Mouse (Mus musculus): ENCODE results near the gene Syne4. TPM values are rescaled to one million over a fixed set of nuclear protein-coding genes. Genes with fewer than 3 reads are reported as not detected.
A peak's percentile ranks its signal among the peaks of the same experiment; 100 is the strongest.

Gene Syne4
- total RNA-seq, 2 experiments from 2014 or later = 21.8 to 31.5 TPM

DNA sequence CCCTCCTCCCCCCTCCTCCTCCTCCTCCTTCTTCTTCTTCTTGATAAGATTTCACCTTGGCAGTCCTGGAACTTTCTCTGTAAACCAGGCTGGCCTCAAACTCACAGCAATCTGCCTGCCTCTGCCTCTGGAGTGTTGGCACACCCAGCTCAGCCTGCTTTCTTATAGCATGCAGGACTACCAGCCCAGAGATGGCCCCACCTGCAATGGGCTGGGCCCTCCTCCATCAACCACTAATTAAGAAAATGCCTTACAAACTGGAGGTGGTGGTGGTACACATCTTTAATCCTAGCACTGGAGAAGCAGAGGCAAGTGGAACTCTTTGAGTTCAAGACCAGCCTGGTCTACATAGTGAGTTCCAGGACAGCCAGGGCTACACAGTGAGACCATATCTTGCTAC, 11.8 kb downstream of the Syne4 start:
- no peak for DNase-seq (ENCODE audit: low spot score in 2 of 2)

DNA sequence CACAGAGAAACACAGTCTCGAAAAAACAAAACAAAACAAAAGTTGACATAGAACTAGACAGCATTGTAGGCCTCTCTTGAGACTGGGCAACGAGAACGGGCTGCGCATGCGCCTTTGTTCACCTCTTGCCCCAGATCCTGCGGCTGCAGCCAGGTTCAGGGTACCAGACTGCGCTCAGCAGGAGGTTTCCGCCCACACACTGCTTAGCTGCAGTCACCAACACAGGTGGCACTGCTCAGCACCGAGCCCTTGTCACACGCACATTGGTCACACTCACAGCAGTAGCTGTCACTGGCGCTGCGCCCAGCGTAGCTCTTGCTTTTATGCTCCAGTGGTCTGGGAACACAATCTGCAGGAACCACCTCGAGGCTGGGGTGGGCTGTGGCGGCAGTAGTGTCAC, 12.5 kb downstream of the Syne4 start:
- no peak for DNase-seq (ENCODE audit: low spot score in 2 of 2)

DNA sequence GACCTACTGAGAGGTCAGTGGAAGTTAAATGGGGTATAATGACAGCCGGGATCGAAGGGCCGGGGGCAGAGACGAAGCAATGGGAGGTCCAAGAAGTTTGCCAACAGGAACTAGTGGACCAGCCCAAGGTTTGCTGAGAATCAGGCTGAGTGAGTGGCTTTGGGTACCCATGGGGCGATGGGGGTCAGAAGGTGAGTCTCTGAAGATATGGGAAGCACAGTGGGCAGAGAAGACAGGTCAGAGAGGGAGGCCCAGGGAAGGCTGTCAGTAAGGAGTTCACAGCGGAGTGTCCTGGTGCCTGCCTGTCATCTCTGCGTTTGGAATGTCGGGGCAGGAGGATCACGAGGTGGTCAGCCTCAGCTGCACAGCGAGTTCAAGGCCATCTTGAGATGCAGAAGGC, 13.8 kb downstream of the Syne4 start:
- no peak for DNase-seq (ENCODE audit: low spot score in 2 of 2)

DNA sequence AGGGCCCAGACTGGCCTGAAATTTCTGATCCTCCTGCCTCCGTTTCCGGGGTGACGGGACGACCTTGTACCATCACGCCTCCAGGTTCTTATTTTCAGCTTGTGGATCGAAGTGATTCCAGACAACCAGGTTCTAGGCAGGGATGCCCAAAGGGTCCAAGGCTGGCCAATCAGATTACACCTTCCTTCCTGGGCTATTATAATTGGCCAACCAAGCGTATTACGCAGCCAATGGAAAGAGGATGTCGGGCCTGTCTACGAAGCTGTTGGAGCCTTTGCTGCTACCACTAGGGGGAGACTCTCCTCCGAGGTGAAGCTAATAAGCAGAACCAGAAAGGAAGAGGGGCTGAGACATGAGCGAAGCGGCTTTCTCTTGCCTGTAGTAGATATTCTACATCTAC, 17.3 kb downstream of the Syne4 start:
- peak; percentile 50 to 54 for DNase-seq (ENCODE audit: low spot score in 2 of 2)

DNA sequence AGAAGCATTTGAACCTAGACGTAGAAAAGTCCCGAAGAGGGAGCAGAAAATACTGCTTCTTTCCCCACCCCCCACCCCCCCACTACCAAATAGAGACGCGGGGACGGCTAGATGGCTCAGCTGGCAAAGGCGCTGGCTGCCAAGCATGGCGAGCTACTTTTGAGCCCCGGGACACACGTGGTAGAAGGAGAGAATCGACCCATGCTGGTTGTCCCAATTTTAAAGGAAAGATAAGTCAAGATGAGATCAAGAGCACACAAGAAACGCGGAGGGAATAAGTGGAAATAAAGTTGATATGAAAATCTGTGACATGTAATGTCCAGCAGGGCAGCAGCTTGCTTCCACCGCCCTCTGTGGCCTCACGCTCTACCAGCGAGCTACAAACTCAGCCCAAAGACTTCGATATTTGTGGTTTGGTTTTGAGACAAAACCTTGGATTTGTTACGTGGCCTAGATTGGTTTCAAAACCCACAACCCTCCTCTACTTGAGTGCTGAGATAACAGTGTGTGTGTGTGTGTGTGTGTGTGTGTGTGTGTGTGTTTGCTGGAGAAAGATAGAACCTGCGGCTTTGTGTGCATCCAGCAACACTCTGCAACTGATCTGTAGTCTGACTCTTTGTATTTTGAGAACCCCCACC, 18.1 kb downstream of the Syne4 start:
- DNase-seq (ENCODE audit: low spot score in 2 of 2) = no peak

DNA sequence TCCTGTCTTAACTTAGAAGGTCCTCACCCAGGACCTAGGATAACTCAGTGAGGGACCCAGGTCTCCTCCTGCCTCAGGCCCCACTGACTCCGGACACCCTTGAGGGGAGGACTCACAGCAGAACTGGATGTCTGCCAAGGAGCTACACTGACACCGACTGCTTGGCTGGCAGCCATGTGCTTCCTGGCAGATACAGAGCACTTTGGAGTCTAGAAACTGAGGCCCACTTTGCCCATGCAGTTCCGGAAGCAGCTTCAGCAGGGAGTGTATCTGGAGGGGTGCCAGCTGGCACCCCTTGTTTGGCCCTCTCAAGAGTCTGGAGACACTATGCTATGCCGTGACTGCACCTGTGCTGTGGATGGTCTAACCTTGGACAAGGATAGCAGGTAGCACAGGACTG, 18.8 kb downstream of the Syne4 start:
- DNase-seq (ENCODE audit: low spot score in 2 of 2) = peak; percentile 60 to 72

DNA sequence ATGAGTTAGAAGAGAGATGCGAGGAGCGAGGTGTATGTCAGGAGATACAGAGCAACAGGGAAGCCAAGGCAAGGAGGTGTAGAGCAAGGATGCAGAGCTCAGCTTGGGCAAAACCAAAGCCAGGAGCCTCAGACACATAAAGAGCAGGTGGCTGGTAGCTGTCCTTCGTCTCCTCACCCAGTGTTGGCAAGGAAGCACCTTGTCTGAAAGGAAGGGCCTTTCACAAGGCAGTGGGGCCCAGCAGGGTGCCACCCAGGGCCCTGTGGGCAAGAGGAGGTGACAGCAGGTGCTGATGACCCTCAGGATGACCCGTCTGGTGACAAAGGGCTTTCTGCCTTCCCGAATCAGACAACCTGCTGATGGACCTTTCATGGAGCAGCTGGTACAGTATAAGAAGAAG, 20.0 kb downstream of the Syne4 start:
- DNase-seq (ENCODE audit: low spot score in 2 of 2) = no peak

DNA sequence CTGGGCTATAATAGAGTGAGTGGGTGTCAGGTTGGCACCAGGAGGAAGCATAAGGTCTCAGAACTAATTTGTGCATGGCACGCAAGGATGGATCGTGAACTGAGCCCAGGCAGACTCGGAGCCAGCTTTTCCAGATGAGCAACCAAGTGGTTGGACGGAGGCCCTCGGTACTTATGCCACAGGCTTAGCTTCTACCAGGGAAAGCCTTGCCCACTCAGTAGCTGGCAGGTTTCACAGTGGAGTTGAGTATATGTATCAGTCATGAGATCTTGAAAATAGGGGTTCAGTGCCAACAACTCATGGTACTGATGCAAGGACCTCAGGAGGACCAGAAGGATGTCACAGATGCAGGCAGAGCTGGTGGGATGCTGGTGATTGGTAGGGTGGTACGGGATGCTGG, 21.1 kb downstream of the Syne4 start:
- DNase-seq (ENCODE audit: low spot score in 2 of 2) = no peak

DNA sequence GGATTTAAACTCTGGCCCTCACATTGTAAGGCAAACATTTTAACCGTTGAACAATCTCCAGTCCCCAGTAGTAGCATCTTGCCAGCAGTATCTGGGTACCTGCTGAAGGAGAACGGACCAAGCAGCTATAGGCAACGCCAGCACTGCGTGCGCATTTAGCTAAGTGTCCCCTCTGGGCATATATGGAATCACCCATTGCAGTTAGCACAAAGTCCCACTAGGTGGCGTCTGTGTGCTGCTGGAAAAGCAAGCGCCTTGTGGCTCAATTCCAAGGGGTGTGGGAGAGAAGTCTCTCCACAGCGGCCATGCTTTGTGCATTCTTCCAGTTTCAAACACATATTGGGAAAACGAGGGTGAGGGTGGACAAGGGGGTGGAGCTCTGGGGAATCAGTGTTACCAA, 21.8 kb downstream of the Syne4 start:
- DNase-seq (ENCODE audit: low spot score in 2 of 2) = peak; percentile 70 to 73

DNA sequence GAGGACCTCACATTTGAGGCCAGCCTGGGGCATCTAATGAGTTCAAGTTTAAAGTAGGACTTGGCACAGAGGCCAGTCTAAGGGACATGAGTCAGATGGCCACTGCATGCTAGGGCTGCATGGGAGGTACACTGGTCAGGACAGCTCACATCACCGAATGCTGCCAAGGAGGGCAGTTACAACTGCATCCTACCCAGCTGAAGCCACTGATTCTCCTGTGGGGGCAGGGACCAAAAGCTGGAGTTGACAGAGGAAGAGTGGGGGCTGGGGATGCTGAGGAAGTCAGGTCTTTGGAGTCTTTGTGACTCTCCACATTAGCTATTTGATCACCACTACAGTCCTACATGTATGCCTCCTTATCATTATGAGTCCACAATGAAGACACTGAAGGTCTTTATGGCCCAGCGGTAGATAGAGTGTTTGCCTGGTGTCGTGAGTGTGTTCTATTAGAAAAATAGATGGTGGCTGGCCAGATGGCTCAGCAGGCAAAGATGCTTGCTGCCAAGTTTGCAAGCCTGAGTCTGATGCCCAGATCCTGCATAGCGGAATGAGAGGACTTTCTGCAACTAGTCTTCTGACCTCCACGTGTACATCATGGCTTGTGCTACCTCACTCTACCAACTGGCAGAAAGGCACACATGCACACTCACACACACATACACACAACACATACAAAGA, 25.0 kb downstream of the Syne4 start:
- no peak for DNase-seq (ENCODE audit: low spot score in 2 of 2)

DNA sequence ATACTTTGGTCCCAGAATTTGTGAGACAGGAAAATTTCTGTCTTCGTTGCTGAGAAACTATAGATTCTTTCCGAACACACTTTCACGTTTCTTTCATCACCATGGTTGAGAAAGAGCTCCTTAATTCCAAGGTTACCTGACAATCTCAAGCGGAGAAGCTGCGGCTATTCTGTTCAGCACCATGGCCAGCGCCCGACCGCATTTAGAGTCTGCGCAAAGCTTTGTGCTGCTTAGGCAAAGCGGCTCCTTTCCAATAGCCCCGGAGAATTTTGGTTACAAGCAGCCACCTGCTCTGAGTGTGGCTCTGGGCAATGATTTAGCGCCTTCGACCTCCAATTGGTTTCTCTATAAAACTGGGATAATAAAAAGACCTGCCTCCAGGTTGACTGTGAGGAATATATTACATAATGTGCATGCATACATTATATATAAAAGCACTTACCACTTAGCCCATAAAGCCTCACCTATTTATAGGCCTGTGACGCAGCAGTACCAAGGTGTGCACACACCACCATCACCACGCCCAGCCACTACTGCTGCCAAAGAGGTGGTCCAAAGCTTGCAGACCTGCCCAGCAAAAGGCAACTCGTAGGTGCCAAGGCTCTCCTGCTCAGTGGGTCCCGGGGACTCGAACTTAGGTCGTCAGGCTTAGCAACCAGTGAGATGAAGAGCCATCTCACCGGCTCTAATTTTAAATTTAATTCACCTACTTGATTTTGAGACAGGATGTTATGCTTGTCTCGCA, 32.2 kb downstream of the Syne4 start:
- peak; percentile 59 to 67 for DNase-seq (ENCODE audit: low spot score in 2 of 2)

DNA sequence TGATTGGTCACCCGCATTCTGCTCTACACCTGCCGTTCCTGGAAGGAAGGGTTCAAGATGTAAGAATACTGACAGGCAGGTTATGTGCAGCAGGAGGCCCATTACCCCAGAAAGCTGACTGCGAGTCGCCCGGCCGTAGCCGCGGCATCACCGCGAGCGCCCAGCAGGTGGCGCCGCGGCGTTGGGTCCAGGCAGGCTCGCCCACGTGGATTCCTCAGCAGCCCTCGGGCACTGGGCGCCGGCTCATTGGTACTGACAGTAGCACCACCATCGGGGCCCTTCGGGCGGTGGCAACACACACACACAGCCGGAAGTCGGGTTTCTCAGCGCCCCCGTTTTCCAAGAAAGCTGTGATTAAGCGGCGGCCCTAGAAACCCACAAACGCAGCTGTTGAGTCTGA, 33.2 kb downstream of the Syne4 start:
- peak; percentile 65 to 70 for DNase-seq (ENCODE audit: low spot score in 2 of 2)

DNA sequence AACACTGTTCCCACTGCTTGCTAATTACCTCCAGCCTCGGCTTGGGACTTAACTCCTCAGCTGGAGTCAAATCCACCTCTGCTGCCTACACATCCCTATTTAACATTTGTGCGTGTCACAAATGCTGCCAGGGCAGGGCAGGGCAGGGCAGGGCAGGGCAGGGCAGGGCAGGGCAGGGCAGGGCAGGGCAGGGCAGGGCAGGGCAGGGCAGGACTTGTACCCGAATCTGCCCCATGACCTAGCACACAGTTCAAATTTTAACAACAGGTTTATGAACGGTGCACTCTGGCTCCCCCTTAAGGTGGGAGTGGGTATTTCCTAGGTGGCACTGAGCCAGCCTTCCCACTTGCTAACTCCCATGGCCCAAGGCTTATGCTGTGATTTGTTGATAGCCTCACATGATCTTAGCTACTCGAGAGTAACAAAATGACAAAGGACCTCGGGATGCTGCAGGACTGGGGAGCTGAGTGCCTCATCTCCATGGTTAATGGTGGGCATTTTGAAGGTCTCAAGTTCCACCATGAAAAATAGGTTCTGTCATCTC, 38.7 kb downstream of the Syne4 start:
- peak; percentile 66 to 70 for DNase-seq (ENCODE audit: low spot score in 2 of 2)

DNA sequence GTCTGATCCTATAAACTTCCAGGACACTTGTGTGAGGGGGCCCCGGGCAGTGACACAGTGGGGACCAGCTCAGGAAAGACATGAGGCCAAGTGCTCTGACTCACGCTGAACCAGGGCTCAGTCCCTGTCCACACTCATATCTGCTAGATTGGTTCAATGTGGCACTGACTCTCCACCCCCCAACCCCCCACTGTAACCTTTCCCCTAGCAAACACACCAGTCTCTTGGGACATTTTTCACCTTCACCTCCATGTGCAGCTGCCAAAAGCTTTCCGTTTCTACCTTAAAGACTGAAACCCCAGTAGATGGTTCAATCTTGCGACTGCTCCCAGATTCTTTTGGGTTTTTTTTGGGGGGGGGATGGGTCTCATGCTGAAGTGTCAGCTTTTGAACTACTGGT, 39.5 kb downstream of the Syne4 start:
- no peak for DNase-seq (ENCODE audit: low spot score in 2 of 2)

DNA sequence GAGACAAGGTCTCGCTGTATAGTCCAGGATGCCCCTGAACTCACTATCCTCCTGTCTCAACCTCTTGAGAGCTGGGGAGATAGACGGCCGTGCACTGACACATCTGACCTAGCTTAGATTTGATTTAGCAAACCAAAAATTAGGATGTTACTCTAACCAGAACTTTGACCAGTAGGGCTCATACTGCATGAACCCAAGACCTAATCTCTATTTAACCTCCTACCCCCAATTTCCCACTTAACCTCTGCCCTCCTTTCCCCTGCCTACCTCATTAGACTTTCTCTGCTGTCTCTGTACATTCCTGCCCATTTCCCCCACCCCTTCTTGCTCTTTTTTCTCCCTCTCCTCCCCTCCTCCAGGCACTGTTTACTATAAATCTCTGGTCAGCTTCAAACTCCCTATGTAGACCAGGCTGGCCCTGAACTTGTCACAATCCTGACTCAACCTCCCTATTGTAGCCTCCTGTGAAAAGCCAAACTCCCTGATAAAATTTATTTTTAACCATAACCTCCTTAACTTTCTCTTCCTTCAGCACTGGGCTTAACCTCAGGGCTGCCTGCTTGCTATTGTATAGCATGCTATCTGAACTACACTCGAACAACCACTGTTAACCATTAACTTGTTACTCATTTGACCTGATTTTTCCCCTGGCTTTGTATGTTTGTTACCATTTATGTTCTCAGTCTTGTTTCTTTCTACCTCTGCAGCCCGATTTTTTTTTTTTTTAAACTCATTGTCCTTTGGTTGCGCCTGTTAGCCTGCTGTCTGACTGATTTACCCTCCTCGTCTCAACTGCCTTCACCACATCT, 44.0 kb downstream of the Syne4 start:
- no peak for DNase-seq (ENCODE audit: low spot score in 2 of 2)

DNA sequence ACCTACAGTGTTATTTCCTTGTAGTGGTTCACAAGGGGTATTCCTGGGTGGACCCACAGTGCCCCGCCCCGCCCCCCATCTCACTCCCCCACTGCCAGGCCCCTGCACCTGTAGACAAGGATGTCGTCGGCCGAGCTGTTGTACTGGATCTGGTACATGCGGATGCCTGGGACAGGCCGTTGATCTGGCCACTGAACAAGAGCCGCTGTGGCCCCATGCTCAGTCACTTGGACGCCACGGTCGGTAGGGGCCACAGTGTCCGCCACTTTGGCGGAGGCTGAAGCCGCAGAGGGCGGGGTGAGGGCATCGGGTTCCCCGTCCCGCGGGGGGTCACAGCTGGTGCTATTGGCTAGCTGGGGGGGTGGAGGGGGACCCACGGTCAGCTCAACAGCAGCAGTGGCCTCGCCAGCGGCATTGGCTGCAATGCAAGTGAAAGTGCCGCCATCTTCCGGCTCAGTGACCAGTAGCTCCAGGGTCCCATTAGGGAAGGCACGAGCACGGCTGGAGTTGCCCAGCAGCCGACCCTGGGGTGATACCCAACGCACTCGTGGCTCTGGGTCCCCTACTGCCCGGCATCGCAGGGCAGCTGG, 44.8 kb downstream of the Syne4 start:
- DNase-seq (ENCODE audit: low spot score in 2 of 2) = no peak

DNA sequence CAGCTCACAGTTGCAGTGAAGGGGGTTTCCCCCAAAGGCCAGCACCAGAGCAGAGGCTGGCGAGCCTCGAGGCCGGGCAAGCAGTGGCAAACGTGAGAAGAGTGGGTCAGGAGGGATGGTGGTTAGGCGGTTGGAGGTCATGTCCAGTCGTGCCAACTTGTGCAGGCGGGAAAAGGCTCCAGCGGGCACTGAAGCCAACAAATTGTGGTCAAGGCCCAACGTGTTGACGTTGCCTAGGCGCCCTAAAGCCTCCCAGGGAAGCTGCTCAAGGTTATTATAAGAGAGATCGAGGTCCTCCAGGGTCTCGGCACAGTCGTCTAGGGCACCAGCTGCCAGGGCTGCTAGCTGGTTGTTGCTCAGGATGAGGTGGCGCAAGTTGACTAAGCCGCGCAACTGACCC, 45.4 kb downstream of the Syne4 start:
- DNase-seq (ENCODE audit: low spot score in 2 of 2) = no peak

DNA sequence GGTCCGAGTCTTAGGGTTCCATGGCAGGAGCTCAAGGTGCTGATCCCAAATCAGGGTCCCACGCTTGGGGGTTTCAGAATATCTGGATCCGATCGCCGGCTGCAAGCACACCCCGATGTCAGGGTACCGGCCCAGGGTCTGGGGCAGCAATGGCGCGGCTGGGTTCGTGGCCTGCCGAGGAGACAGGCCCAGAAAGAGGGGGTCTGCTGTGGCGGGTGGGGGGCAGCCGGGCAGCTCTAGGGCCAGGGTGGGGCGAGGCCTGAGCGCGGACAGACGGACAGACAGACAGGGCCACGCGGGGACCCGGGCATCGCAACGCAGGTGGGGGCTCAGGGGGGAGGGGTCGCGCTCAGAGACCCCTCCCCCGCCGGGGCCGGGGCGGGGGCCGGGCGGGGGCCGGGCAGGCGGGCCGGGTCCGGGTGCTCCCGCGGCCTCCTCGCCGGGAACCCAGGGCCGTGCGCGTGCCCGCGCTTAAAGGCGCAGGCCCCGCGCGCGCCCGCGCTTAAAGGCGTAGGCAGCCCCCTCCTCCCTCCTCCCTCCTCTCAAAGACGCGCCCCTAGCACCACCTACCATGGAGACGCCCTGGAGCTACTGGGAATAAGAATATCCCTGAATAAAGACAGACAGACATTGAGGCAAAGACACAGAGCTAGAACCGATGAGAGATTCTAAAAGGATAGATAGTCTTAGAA, 48.2 kb downstream of the Syne4 start, which contains the start of gene Lrfn3:
TSS of gene Lrfn3 (minus strand) at position 121 of the 692 bp plus-strand sequence.
- peak; percentile 36 to 48 for DNase-seq (ENCODE audit: low spot score in 2 of 2)

DNA sequence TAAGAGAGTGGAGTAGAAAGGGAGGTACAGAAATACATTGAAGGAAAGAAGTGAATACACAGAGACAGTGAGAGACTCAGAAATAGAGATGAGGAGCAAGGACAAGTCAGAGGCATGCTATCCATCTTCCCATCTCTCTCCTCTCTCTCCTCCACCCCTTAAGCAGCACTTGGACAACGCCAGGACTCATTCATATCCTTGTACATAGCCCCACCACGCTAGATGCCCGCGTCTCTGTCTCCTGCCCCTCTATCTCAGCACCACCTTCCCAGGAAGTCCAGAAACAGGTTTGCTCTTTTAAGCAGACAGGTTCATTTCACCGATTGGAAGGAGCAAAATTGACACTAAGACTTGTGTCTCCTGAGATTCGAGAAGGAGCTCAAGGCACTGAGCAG, 48.7 kb downstream of the Syne4 start:
- DNase-seq (ENCODE audit: low spot score in 2 of 2) = no peak

DNA sequence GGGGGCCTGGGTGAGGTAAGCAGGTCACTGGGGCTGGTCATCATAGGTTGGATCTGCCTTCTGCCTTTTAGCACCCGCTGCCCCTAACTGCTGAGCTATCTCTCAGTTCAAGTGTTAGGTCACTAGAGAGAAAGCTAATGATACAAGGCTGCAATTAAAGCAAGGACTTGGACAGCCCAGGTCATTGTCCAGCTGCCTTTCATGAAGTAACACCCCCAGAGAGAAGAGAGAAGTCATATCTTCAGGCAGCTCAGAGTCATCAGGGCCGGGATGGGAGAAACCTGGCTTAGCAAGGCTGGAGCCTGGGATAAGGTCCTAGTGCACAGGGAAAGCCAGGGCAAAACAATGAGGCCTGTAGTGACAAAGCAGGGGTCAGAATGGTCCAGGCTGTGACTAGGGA, 52.9 kb downstream of the Syne4 start:
- DNase-seq (ENCODE audit: low spot score in 2 of 2) = no peak

Data from adrenal gland, adult 18-20 months (tissue).